ENCODE assay signal across 28 mouse cellular contexts in the genomic region with DNA sequence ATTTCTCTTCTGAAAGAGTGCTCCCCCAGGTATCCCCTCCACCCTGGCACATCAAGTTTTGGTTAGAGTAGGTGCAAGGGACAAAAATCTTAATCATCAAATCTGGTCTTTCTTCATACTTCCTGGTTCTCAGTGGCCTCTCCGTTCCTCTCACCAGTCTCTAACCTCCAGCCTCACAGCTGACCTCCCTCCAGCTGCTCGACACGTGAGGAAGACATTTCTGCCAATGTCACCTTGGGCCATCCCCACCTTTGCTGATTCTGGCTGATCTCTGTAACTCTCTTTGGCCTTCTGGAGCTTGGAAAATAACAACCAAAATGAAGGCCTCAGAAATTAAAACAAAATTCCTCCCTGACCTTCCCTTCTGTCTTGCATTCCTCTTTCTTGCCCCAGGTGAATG.
"Had no signal": no experiment of that assay in that cellular context is flagged by ENCODE, and none has a peak within 500 bp of the region (broad histone marks: within the 10 kb centered on the region; RNA-seq: fewer than 3 reads in every experiment).

No protein-coding gene starts in this region.

- ATAC-seq: forebrain, embryonic 13.5 days; forebrain, embryonic 14.5 days; forebrain, embryonic 15.5 days; forebrain, embryonic 16.5 days; forebrain, postnatal 0 days had no signal

- H3K4me3 ChIP-seq: embryonic facial prominence, embryonic 10.5 days; embryonic facial prominence, embryonic 12.5 days; embryonic facial prominence, embryonic 13.5 days; embryonic facial prominence, embryonic 15.5 days; erythroblast, embryonic 14.5 days; forebrain, embryonic 10.5 days; forebrain, embryonic 12.5 days; forebrain, embryonic 13.5 days; forebrain, embryonic 15.5 days; gastrocnemius, adult 2 months; heart, adult 2 months had no signal

- DNase-seq: cerebellum, adult 8-10 months; cerebellum, adult 9-10 months; cerebellum, adult 9-11 months; cerebellum, postnatal 10 days; cerebellum, postnatal 14 days; cerebellum, postnatal 25 days; cerebellum, postnatal 36 days; embryo, embryonic 11 days; forebrain, postnatal 0 days; gastrocnemius, adult 2 months; gastrocnemius, postnatal 10 days; gastrocnemius, postnatal 14 days; gastrocnemius, postnatal 25 days; gastrocnemius, postnatal 36 days; heart, adult 11 months; heart, adult 18-20 months; heart, adult 2 months had no signal

- H3K27me3 ChIP-seq: forebrain, embryonic 15.5 days had no signal

- H3K9ac ChIP-seq: embryonic facial prominence, embryonic 12.5 days; embryonic facial prominence, embryonic 13.5 days; embryonic facial prominence, embryonic 15.5 days; forebrain, embryonic 12.5 days; forebrain, embryonic 13.5 days; forebrain, embryonic 15.5 days; forebrain, postnatal 0 days had no signal

- H3K27ac ChIP-seq: embryonic facial prominence, embryonic 10.5 days; embryonic facial prominence, embryonic 12.5 days; gastrocnemius, adult 2 months; heart, adult 2 months had no signal

- H3K9me3 ChIP-seq: embryonic facial prominence, embryonic 10.5 days; embryonic facial prominence, embryonic 12.5 days; embryonic facial prominence, embryonic 13.5 days; embryonic facial prominence, embryonic 15.5 days; forebrain, embryonic 10.5 days; forebrain, embryonic 12.5 days; forebrain, embryonic 13.5 days; forebrain, embryonic 15.5 days had no signal

- H3K4me1 ChIP-seq: embryonic facial prominence, embryonic 12.5 days; embryonic facial prominence, embryonic 15.5 days had no signal

- H3K36me3 ChIP-seq: embryonic facial prominence, embryonic 10.5 days; embryonic facial prominence, embryonic 12.5 days; embryonic facial prominence, embryonic 13.5 days; embryonic facial prominence, embryonic 15.5 days; forebrain, embryonic 10.5 days; forebrain, embryonic 12.5 days; forebrain, embryonic 15.5 days had no signal
